Mouse (Mus musculus) heart, postnatal 36 days (tissue): Measurements from ENCODE around the gene Tom1l1. TPM values are rescaled to one million over a fixed set of nuclear protein-coding genes. Genes with fewer than 3 reads are reported as not detected.

Source experiments
- DNase-seq, 2 experiments: peaks; one replicate each; pipeline ENCODE4 v3.0.0; 2021 to 2022
- intact Hi-C: fragments of 180-260 bp; cut with DNase I; formaldehyde crosslinking; loops from one replicate; pipeline ENCODE4 v1.15.1; 2025
- total RNA-seq, 2 experiments: library from RNA; stranded (reverse); gene quantifications; 2 replicates each; pipeline ENCODE4 v1.2.3; 2021

Gene Tom1l1
- total RNA-seq, 2 experiments from 2014 or later: 17.6 to 17.7 TPM

GRCm38 (mm10) chr11:90622500-90622899 lies 65.7 kb downstream of the Tom1l1 start:
- DNase-seq: no peak
- intact Hi-C loops: no loop called here

- no peak for DNase-seq
These were observed 66.1 kb downstream of the Tom1l1 start for GRCm38 (mm10) chr11:90622044-90622443.

GRCm38 (mm10) chr11:90616431-90616830 lies 71.7 kb downstream of the Tom1l1 start:
- no peak for DNase-seq
- intact Hi-C loops: loop anchor here (2.0 to 10.0 kb wide), 4 partner anchors 222 to 632 kb away; partner anchors contain the start of gene Hlf

More at GRCm38 (mm10) chr11:90622044-90622443, 66.1 kb downstream of the Tom1l1 start:
- intact Hi-C loops: no loop called here

- intact Hi-C loops: loop anchor here (2.0 to 10.0 kb wide), 3 partner anchors 220 to 630 kb away; partner anchors contain the start of gene Hlf
- DNase-seq: no peak
These were observed 73.4 kb downstream of the Tom1l1 start for GRCm38 (mm10) chr11:90614743-90615142.

- no peak for DNase-seq
- intact Hi-C loops: loop anchor here (10.0 kb wide), 2 partner anchors 217 to 627 kb away; partner anchors contain the start of gene Hlf
These were observed 76.0 kb downstream of the Tom1l1 start for GRCm38 (mm10) chr11:90612118-90612517.

DNA sequence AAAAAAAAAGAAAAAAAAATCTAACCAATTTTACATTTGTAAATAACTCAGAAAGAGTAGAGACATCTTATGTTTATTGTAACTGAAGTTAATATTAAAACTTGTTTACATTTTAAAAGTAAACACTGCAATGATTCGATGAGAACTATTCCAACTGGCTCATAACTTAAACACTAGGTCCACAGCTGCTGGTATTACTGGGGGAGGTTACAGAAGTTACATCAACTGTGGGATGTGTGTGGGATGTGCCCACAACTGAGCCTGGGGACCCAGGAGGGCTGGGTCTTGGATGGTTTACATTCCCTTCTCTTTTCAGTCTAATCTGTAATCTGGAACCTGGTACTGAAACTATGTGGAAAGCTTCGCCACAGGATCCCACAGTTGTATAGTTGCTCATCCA lies 85.1 kb downstream of the Tom1l1 start:
- intact Hi-C loops: no loop called here
- DNase-seq: no peak

DNA sequence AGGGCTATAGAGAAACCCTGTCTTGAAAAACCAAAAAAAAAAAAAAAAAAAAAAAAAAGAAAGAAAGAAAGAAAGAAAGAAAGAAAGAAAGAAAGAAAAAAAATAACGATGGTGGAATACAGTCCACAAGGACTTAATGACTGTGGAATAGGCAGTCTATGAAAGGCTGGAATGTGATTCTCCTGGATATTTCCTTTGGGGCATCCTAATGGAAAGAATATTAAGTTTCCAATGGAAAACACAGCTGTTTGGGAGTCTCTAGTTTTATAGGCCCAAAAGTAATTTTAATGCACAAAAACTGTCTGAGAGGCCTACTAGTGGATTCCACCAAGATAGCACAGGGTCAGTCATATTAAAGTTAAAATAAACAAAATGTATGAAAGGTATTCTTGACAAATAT lies 92.3 kb downstream of the Tom1l1 start:
- intact Hi-C loops: no loop called here
- DNase-seq: no peak

Other genes starting within 250 kb of the Tom1l1 start
- gene Stxbp4, start 50.3 kb downstream of the Tom1l1 start, total RNA-seq: 1 to 10 TPM; 5.0 to 5.3 TPM
- gene Cox11, start 50.2 kb downstream of the Tom1l1 start, total RNA-seq: 10 to 100 TPM; 24.2 to 24.3 TPM